In the genomic region with DNA sequence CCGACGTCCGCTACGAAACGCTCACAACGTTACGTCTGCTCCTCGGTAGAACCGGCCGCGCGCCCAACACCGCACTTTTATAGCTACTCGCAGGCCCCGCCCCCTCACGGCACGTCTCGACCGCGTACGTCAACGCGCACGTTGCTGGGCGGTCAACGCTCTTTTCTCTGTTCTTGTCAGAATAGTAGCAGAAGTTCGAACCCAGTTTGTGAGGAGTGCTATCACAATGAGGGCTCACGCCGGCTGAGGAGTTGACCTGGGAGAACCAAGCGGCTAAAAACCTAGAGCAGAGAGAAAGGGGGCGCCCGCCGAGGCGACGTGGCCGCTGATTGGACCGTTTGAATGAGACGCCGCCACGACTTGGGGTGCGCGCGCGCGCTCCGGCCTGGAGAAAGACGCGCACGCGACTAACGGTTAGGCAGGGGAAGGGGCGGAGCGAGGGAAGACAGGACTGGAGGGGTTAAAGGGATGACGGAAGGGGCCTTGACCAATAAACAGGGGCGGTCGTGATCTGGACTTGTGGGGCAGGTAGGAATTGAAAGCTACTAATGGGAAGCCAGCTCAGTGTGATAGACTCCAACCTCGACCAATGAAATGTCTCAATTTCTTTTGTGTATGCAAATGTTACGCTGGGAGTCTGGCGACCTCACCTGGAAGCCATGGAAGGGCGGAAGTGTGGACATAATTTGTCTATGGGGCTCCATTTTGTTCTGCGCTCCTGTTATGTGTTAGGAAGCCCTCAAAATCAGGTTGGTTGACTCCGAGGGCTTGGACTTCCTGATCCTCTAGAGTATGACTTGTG, we compare ENCODE assay signal across 8 mouse cellular contexts. TPM values are rescaled to one million over a fixed set of nuclear protein-coding genes. Genes with fewer than 3 reads are reported as not detected.
DNase-seq lines count a peak whose midpoint lies in the region; ATAC-seq and TF ChIP-seq lines count a peak whose summit lies in the region.

A gene (minus strand): TSS at position 288 of the 802 bp plus-strand sequence.

- peaks cover 21% of the 10 kb centered on the region for H3K4me1 ChIP-seq in embryonic facial prominence, embryonic 14.5 days (ENCODE audit: control insufficient read depth, insufficient read depth, low read length)
- H3K4me1 ChIP-seq in heart, adult 2 months (ENCODE audit: control insufficient read depth, insufficient read depth, low read length): peaks cover 5% of the 10 kb centered on the region
- peaks cover 29% of the 10 kb centered on the region for H3K4me1 ChIP-seq in limb, embryonic 13.5 days
- peaks cover 19% of the 10 kb centered on the region for H3K4me1 ChIP-seq in midbrain, embryonic 16.5 days (ENCODE audit: control insufficient read depth, insufficient read depth, low read length)

- H3K9ac ChIP-seq in embryonic facial prominence, embryonic 14.5 days (ENCODE audit: low read depth, low read length): peak within 1 kb of the TSS; percentile 99
- H3K9ac ChIP-seq in heart, adult 2 months (ENCODE audit: low read depth, low read length): peak within 1 kb of the TSS; percentile 86
- peak within 1 kb of the TSS; percentile 99 for H3K9ac ChIP-seq in limb, embryonic 13.5 days
- peak within 1 kb of the TSS; percentile 97 for H3K9ac ChIP-seq in midbrain, embryonic 16.5 days (ENCODE audit: low read depth, low read length)

- H3K27ac ChIP-seq in embryonic facial prominence, embryonic 14.5 days (replicated peaks; ENCODE audit: low read depth, low read length): peak within 1 kb of the TSS; percentile 98
- peak within 1 kb of the TSS; percentile 98 for H3K27ac ChIP-seq in heart, adult 2 months
- H3K27ac ChIP-seq in limb, embryonic 13.5 days: peak within 1 kb of the TSS; percentile 96
- peak within 1 kb of the TSS; percentile 97 for H3K27ac ChIP-seq in midbrain, embryonic 16.5 days (ENCODE audit: low read length)

- under 1% methylated on average over 59 of the region's 62 CpGs for WGBS in embryonic facial prominence, embryonic 14.5 days
- WGBS in heart, adult 2 months: under 1% methylated on average over 62 of the region's 62 CpGs
- under 1% methylated on average over 62 of the region's 62 CpGs for WGBS in limb, embryonic 13.5 days
- WGBS in midbrain, embryonic 16.5 days: under 1% methylated on average over 58 of the region's 62 CpGs

- no peaks in the 10 kb centered on the region for H3K79me2 ChIP-seq in heart, adult 2 months (replicated peaks; ENCODE audit: control insufficient read depth, insufficient read depth, low read length)

- H3K4me3 ChIP-seq in embryonic facial prominence, embryonic 14.5 days (ENCODE audit: low read depth, low read length): peak within 1 kb of the TSS; percentile 97
- H3K4me3 ChIP-seq in heart, adult 2 months: peak within 1 kb of the TSS; percentile 95
- peak within 1 kb of the TSS; percentile 99 for H3K4me3 ChIP-seq in limb, embryonic 13.5 days
- peak within 1 kb of the TSS; percentile 96 for H3K4me3 ChIP-seq in midbrain, embryonic 16.5 days (ENCODE audit: low read depth, low read length)

- peak; percentile 100 for DNase-seq in 3T3-L1 (ENCODE audit: low read depth, low spot score)
- DNase-seq in adrenal gland, postnatal 4 days (ENCODE audit: low spot score in 2 of 2): peak; percentile 90 to 94
- DNase-seq in embryonic facial prominence, embryonic 14.5 days (ENCODE audit: low spot score): peak; percentile 100
- DNase-seq in heart, adult 2 months: peak; percentile 97 to 99
- DNase-seq in kidney, adult 8-10 months: peak; percentile 98 to 100
- peak; percentile 99 to 100 for DNase-seq in spleen, postnatal 10 days (ENCODE audit: low spot score in 2 of 2)

- H3K4me2 ChIP-seq in embryonic facial prominence, embryonic 14.5 days (ENCODE audit: low read depth, low read length): peak within 1 kb of the TSS; percentile 80
- peak within 1 kb of the TSS; percentile 84 for H3K4me2 ChIP-seq in limb, embryonic 13.5 days (replicated peaks)
- H3K4me2 ChIP-seq in midbrain, embryonic 16.5 days (ENCODE audit: low read length): peak within 1 kb of the TSS; percentile 83

- H3K27me3 ChIP-seq in embryonic facial prominence, embryonic 14.5 days (replicated peaks; ENCODE audit: control insufficient read depth, insufficient read depth, low read length): no peaks in the 10 kb centered on the region
- H3K27me3 ChIP-seq in heart, adult 2 months (ENCODE audit: control insufficient read depth, insufficient read depth, low read length): no peaks in the 10 kb centered on the region
- no peaks in the 10 kb centered on the region for H3K27me3 ChIP-seq in limb, embryonic 13.5 days
- no peaks in the 10 kb centered on the region for H3K27me3 ChIP-seq in midbrain, embryonic 16.5 days (ENCODE audit: control insufficient read depth, insufficient read depth, low read depth, low read length)

- intact Hi-C loops in heart, adult 2 months (cut with DNase I): loop anchor here (1.0 to 5.0 kb wide), 6 partner anchors 20 to 202 kb away; a partner anchor contains a TSS

- H3K36me3 ChIP-seq in embryonic facial prominence, embryonic 14.5 days (ENCODE audit: control insufficient read depth, insufficient read depth, low read length): peaks cover 29% of the 10 kb centered on the region
- peaks cover 20% of the 10 kb centered on the region for H3K36me3 ChIP-seq in heart, adult 2 months (ENCODE audit: control insufficient read depth, insufficient read depth, low read length)
- H3K36me3 ChIP-seq in limb, embryonic 13.5 days: peaks cover 30% of the 10 kb centered on the region
- peaks cover 8% of the 10 kb centered on the region; the same call in 1 of the 2 replicates for H3K36me3 ChIP-seq in midbrain, embryonic 16.5 days (ENCODE audit: control insufficient read depth, insufficient read depth, low read length)

- 0 out of 2 replicates have a peak, but pooled peaks have one; percentile 5 for TF ChIP-seq EP300 in heart, adult 2 months (IDR thresholded peaks at IDR 0.05; ENCODE audit: insufficient read depth, low read depth, low read length)

- peak; percentile 85 for TF ChIP-seq POLR2A in heart, adult 2 months (IDR thresholded peaks at IDR 0.05; ENCODE audit: insufficient read depth, low read depth, low read length)

- ATAC-seq in embryonic facial prominence, embryonic 14.5 days (ENCODE audit: low read depth): peak; percentile 99
- peak; percentile 99 for ATAC-seq in limb, embryonic 13.5 days (ENCODE audit: low FRiP score, low read depth)
- ATAC-seq in midbrain, embryonic 16.5 days: peak; percentile 99

- H3K9me3 ChIP-seq in embryonic facial prominence, embryonic 14.5 days (ENCODE audit: control insufficient read depth, low read length): no peaks in the 10 kb centered on the region
- no peaks in the 10 kb centered on the region for H3K9me3 ChIP-seq in limb, embryonic 13.5 days
- no peaks in the 10 kb centered on the region for H3K9me3 ChIP-seq in midbrain, embryonic 16.5 days (replicated peaks; ENCODE audit: control insufficient read depth, low read length, poor library complexity, severe bottlenecking)

- TF ChIP-seq CTCF in heart, adult 2 months (IDR thresholded peaks at IDR 0.05): peak; percentile 45

RNA-seq across cellular contexts. Expression of the gene that starts here (rescaled TPM):
- 100 to 1,000 TPM; 140 to 156 TPM for total RNA-seq in adrenal gland, postnatal 4 days (2021)
- 347 and 359 TPM in 2 replicates for polyA plus RNA-seq in embryonic facial prominence, embryonic 14.5 days (2014; fragmentation: Nextera tagmentation; extraction: Ambion mirVana)
- total RNA-seq in heart, adult 2 months (2021): 10 to 100 TPM; 85.1 to 99.1 TPM
- polyA plus RNA-seq in heart, adult 2 months (2012; rRNA removed): 167 and 265 TPM in 2 replicates
- polyA plus RNA-seq in limb, embryonic 13.5 days (2015; fragmentation: Nextera tagmentation; extraction: Ambion mirVana): 328 and 349 TPM in 2 replicates
- 226 and 253 TPM in 2 replicates for polyA plus RNA-seq in midbrain, embryonic 16.5 days (2015; fragmentation: Nextera tagmentation; extraction: Ambion mirVana)

Comparison
In these comparisons a context has a peak if more than half of its experiments do, and no peak if none do; other contexts are left out.
1. Peak in every context shown above with its lines: DNase-seq, ATAC-seq, H3K4me3 ChIP-seq and H3K27ac ChIP-seq.